Mouse (Mus musculus) ZHBTc4 (cell line): ENCODE measurements around the gene Olfr263.
A peak's percentile ranks its signal among the peaks of the same experiment; 100 is the strongest.

ENCODE experiments used
- DNase-seq: peaks from one replicate; pipeline ENCODE4 v3.0.0-alpha.2; 2011; ENCODE audit warnings: low read depth, low spot score

Gene Olfr263

GRCm38 (mm10) chr13:21169657-21170430 lies 40.4 kb downstream of the Olfr263 start:
- peak; percentile 92 for DNase-seq

DNA sequence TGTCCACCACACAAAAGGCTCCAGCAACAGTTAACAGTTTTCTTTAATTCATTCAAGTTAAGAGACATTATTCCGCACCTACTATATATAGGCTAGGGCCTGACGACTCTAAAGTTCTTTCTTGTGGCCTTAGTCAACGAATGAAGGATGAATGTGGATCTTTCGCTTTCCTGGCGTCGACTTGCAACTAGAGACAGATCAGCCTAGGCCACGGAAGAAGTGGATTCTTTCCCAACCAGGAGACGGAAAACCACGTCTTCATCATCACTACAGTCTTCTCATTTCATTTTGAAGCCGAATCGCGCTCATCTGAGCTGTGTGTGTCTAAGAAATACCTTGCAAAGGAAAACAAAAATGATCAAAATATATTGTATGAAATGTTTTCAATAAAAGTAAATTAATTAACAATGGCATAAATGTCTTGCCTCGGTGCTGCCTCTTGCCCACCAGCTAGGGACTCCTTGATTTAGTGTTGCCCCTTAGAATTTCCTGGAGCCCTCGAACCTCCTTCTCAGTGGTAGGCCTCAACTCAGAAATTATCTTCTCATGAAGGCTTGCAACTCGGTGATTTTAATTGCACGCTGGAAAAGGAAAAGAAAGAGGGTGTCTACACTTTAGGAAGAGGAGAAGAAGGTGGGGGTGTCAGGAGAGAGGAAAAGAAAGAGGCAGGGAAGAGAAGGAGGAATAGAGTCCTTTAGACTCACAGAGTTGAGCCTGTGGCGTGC lies 41.2 kb downstream of the Olfr263 start:
- DNase-seq: no peak

DNA sequence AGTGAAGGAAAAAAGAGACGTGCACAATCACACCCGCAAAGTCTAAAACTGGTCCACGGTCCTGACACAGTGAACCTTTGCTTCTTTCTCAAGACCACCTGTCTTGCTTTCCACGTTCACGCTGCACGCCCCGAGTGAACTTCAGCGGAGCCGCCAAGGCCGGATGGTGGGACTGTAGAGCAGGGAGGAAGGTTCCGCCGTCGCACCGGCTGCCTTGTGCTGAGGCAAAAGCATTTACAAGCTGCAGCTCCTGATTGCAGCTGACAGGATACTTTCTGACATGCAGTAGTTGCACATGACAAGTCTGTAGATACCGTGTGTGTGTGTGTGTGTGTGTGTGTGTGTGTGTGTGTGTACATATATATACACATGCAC lies 41.7 kb downstream of the Olfr263 start:
- DNase-seq: peak; percentile 47

DNA sequence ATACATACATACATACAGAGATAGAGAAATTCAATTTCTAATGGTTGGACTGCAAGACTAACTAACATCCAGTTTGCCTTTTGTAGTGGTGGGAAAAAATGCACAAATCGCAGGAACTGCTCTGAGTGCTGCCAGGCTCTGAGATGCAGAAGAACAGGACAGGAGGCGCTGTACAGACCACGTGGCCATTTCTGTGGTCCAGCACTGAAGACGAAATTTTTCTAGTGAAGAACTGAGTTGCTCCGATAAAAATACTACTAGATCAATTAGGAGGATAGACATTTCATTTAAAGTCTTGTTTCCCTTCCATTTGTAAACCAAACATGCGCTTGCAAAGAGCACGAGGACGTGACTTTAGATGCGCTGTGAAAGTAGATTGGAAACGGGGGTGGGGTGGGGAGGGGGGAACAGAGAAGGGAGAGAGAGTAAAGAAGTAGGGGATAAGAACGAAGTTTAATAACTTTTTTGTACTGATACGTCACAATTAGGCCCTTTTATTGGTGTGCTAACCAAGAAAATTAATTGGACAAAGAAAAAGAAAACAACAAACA lies 42.2 kb downstream of the Olfr263 start:
- DNase-seq: peak; percentile 67

- DNase-seq: peak; percentile 92
Measured at GRCm38 (mm10) chr13:21172241-21173027, 43.0 kb downstream of the Olfr263 start.

GRCm38 (mm10) chr13:21173072-21173471 lies 43.6 kb downstream of the Olfr263 start:
- peak; percentile 94 for DNase-seq

GRCm38 (mm10) chr13:21176733-21177132 lies 47.3 kb downstream of the Olfr263 start:
- DNase-seq: no peak

GRCm38 (mm10) chr13:21177657-21178056 lies 48.2 kb downstream of the Olfr263 start:
- peak; percentile 42 for DNase-seq

DNA sequence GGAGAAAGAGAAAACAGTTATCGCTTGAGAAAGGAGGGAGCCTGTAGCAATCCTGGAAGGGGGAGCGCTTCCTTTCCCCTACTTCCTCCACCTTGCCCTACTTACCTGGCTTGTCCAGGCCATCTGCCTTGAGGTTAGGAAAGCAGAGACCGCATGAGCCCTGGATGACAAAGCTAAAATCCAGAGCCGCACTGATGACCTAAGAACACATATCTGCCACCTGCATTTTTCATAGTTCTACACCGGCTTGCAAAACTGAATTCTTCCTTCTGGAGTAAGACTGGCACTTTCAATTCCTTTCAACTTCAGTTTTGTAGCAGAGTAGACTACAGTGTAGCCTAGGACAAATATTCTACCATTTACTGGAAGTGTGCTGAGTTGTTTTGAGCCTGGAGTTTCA lies 48.9 kb downstream of the Olfr263 start:
- DNase-seq: no peak

- DNase-seq: no peak
Measured at GRCm38 (mm10) chr13:21179367-21179723, 49.9 kb downstream of the Olfr263 start, which contains the start of gene Trim27. Gene Trim27 (plus strand): TSS chr13:21179445.

- peak; percentile 94 for DNase-seq
Measured at GRCm38 (mm10) chr13:21179724-21180550, 50.5 kb downstream of the Olfr263 start.

- peak; percentile 61 for DNase-seq
Measured at GRCm38 (mm10) chr13:21180551-21181530, 51.4 kb downstream of the Olfr263 start.

DNA sequence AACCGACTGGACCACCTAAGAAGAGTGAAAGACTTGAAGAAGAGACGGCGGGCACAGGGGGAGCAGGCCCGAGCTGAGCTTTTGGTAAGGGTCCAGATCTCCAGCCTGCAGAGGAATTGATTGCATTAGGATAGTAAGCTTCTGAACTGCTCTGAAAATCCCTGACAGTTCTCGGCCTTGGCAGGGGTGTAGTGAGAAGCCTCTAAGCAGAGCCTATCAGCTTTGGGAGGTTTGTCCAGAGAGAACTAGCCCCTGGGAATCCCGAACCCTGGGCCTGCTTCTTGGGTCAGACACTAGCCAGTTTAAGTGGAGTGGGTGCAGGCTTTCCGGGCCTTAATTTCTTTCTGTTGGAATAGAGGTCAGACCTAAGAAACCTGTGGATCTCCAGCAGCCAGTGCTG lies 52.6 kb downstream of the Olfr263 start:
- no peak for DNase-seq

GRCm38 (mm10) chr13:21183066-21183465 lies 53.6 kb downstream of the Olfr263 start:
- DNase-seq: no peak

- DNase-seq: no peak
Measured at GRCm38 (mm10) chr13:21183661-21184060, 54.2 kb downstream of the Olfr263 start.

GRCm38 (mm10) chr13:21185521-21185920 lies 56.1 kb downstream of the Olfr263 start:
- DNase-seq: no peak
